Mouse (Mus musculus): ENCODE results near the gene Mfn1. TPM values are rescaled to one million over a fixed set of nuclear protein-coding genes. Genes with fewer than 3 reads are reported as not detected.

The Mfn1 gene
- 21.9 TPM for polyA plus RNA-seq (2017; shearing (Covaris generic))

GRCm38 (mm10) chr3:32529303-32529898 is at the start of gene Mfn1:
Mfn1 (plus strand) TSS chr3:32529465.

GRCm38 (mm10) chr3:32492097-32493090 is 36.9 kb upstream of the Mfn1 start, which contains the start of gene Kcnmb3:
Kcnmb3 (minus strand) TSS chr3:32492231.

GRCm38 (mm10) chr3:32509496-32510374 is 19.5 kb upstream of the Mfn1 start, which contains the start of gene Zfp639:
Zfp639 (plus strand) TSS chr3:32510259.

GRCm38 (mm10) chr3:32616331-32617052 is 87.2 kb downstream of the Mfn1 start, which contains the start of gene Gnb4:
Gnb4 (minus strand) TSS chr3:32616585.

Other genes starting within 250 kb of the Mfn1 start
- gene Zmat3, start 163.5 kb upstream of the Mfn1 start, polyA plus RNA-seq (2017; shearing (Covaris generic)): 3.1 TPM
- 31.4 TPM for gene Pik3ca, start 131.8 kb upstream of the Mfn1 start, polyA plus RNA-seq (2017; shearing (Covaris generic))
- gene Kcnmb3, start 37.2 kb upstream of the Mfn1 start, polyA plus RNA-seq (2017; shearing (Covaris generic)): 0.21 TPM
- gene Zfp639, start 19.2 kb upstream of the Mfn1 start, polyA plus RNA-seq (2017; shearing (Covaris generic)): 63.7 TPM
- 2.7 TPM for gene Gnb4, start 87.1 kb downstream of the Mfn1 start, polyA plus RNA-seq (2017; shearing (Covaris generic))
- 82.6 TPM for gene Actl6a, start 176.8 kb downstream of the Mfn1 start, polyA plus RNA-seq (2017; shearing (Covaris generic))
- 126 TPM for gene Ndufb5, start 207.5 kb downstream of the Mfn1 start, polyA plus RNA-seq (2017; shearing (Covaris generic))
- gene Mrpl47, start 208.1 kb downstream of the Mfn1 start, polyA plus RNA-seq (2017; shearing (Covaris generic)): 14.4 TPM

Measured in effector memory CD4-positive, alpha-beta T cell, adult 5 months (primary cell).